Mouse (Mus musculus): Measurements from ENCODE around the gene Gm13278. TPM values are rescaled to one million over a fixed set of nuclear protein-coding genes. Genes with fewer than 3 reads are reported as not detected.

The Gm13278 gene
- polyA plus RNA-seq, 1 experiment, result not detected

Other genes starting within 250 kb of the Gm13278 start
- gene Ifna15, start 233.3 kb upstream of the Gm13278 start, polyA plus RNA-seq (2012; rRNA removed), result not detected in 2 replicates
- gene Ifna14, start 219.8 kb upstream of the Gm13278 start, polyA plus RNA-seq (2012; rRNA removed), result not detected in 2 replicates
- gene Ifna9, start 199.2 kb upstream of the Gm13278 start, polyA plus RNA-seq (2012; rRNA removed), result not detected in 2 replicates
- not detected in 2 replicates for gene Ifna12, start 188.2 kb upstream of the Gm13278 start, polyA plus RNA-seq (2012; rRNA removed)
- gene C87499, start 157.1 kb upstream of the Gm13278 start, polyA plus RNA-seq (2012; rRNA removed), result not detected in 2 replicates
- gene Ifna13, start 147.1 kb upstream of the Gm13278 start, polyA plus RNA-seq (2012; rRNA removed), result not detected in 2 replicates
- not detected in 2 replicates for gene Ifna16, start 114.6 kb upstream of the Gm13278 start, polyA plus RNA-seq (2012; rRNA removed)
- not detected in 2 replicates for gene Ifna2, start 107.6 kb upstream of the Gm13278 start, polyA plus RNA-seq (2012; rRNA removed)
- gene Ifnab, start 100.2 kb upstream of the Gm13278 start, polyA plus RNA-seq (2012; rRNA removed), result 0.06 TPM in 1 of 2 replicates, not detected in the other
- 0.06 and 0.10 TPM in 2 replicates for gene Gm26566, start 69.7 kb upstream of the Gm13278 start, polyA plus RNA-seq (2012; rRNA removed)
- 9.1 and 11.2 TPM in 2 replicates for gene Klhl9, start 69.1 kb upstream of the Gm13278 start, polyA plus RNA-seq (2012; rRNA removed)
- not detected in 2 replicates for gene Gm13271, start 36.7 kb upstream of the Gm13278 start, polyA plus RNA-seq (2012; rRNA removed)
- gene Gm13283, start 31.4 kb upstream of the Gm13278 start, polyA plus RNA-seq (2012; rRNA removed), result not detected in 2 replicates
- gene Gm13290, start 17.7 kb upstream of the Gm13278 start, polyA plus RNA-seq (2012; rRNA removed), result not detected in 2 replicates
- gene Gm13289, start 14.6 kb upstream of the Gm13278 start, polyA plus RNA-seq (2012; rRNA removed), result not detected in 2 replicates
- not detected in 2 replicates for gene Gm13272, start 11.7 kb upstream of the Gm13278 start, polyA plus RNA-seq (2012; rRNA removed)
- gene Ifnz, start 9.4 kb upstream of the Gm13278 start, polyA plus RNA-seq (2012; rRNA removed), result 0.01 TPM in 1 of 2 replicates, not detected in the other
- not detected in 2 replicates for gene Gm13276, start 5.8 kb upstream of the Gm13278 start, polyA plus RNA-seq (2012; rRNA removed)
- gene Gm13277, start 2.9 kb upstream of the Gm13278 start, polyA plus RNA-seq (2012; rRNA removed), result not detected in 2 replicates
- 0.06 TPM in 1 of 2 replicates, not detected in the other for gene Gm13275, start 2.9 kb downstream of the Gm13278 start, polyA plus RNA-seq (2012; rRNA removed)
- gene Gm13279, start 5.8 kb downstream of the Gm13278 start, polyA plus RNA-seq (2012; rRNA removed), result not detected in 2 replicates
- not detected in 2 replicates for gene Gm13285, start 8.1 kb downstream of the Gm13278 start, polyA plus RNA-seq (2012; rRNA removed)
- not detected in 2 replicates for gene Gm13287, start 11.7 kb downstream of the Gm13278 start, polyA plus RNA-seq (2012; rRNA removed)
- gene Gm13288, start 14.0 kb downstream of the Gm13278 start, polyA plus RNA-seq (2012; rRNA removed), result not detected in 2 replicates
- not detected in 2 replicates for gene Ifna7, start 24.7 kb downstream of the Gm13278 start, polyA plus RNA-seq (2012; rRNA removed)
- not detected in 2 replicates for gene Ifna11, start 28.4 kb downstream of the Gm13278 start, polyA plus RNA-seq (2012; rRNA removed)
- not detected in 2 replicates for gene Ifna6, start 35.9 kb downstream of the Gm13278 start, polyA plus RNA-seq (2012; rRNA removed)
- gene Ifna5, start 44.0 kb downstream of the Gm13278 start, polyA plus RNA-seq (2012; rRNA removed), result not detected in 2 replicates
- gene Ifna4, start 50.3 kb downstream of the Gm13278 start, polyA plus RNA-seq (2012; rRNA removed), result not detected in 2 replicates
- gene Ifna1, start 58.5 kb downstream of the Gm13278 start, polyA plus RNA-seq (2012; rRNA removed), result not detected in 2 replicates
- gene Ifne, start 88.7 kb downstream of the Gm13278 start, polyA plus RNA-seq (2012; rRNA removed), result not detected in 2 replicates

Measured in liver, embryonic 14 days (tissue).